Mouse (Mus musculus) lung, adult 2 months (tissue): ENCODE measurements at regions not wholly inside any gene's neighbourhood (a gene's known extent, or its start where the extent isn't known, plus 50 kb on each side); places are given as distances from the start of the nearest gene placed in this dataset.

Source experiments
- CTCF ChIP-seq: fragments of 200-500 bp; IDR thresholded peaks from 2 replicates; pipeline ENCODE4 v1.5.1; 2011; ENCODE audit warnings: mild to moderate bottlenecking, low read length, control low read depth; ENCODE audit not compliant: insufficient read depth
- POLR2A ChIP-seq: fragments of 200-500 bp; IDR thresholded peaks from 2 replicates; pipeline ENCODE4 v1.6.1; 2011; ENCODE audit warnings: low read depth, mild to moderate bottlenecking, control low read depth, low read length, borderline replicate concordance; ENCODE audit errors: extremely low read depth

- TF ChIP-seq CTCF (no peak), POLR2A (no peak)
These were observed 181.6 kb upstream of the Ccdc122 start for GRCm38 (mm10) chr14:76854965-76855364.
